Mouse (Mus musculus) megakaryocyte progenitor cell, adult 5-6 weeks (primary cell): ENCODE measurements around the gene Usp7. TPM values are rescaled to one million over a fixed set of nuclear protein-coding genes. Genes with fewer than 3 reads are reported as not detected.

ENCODE experiments used
- ATAC-seq: replicated peaks from 2 replicates; pipeline ENCODE4 v1.8.0; 2016; ENCODE audit warnings: mild to moderate bottlenecking, moderate TSS enrichment, inconsistent platforms; ENCODE audit not compliant: poor library complexity
- total RNA-seq, 2 experiments: library from RNA; stranded (forward) in 1 of 2; stranded (reverse) in 1 of 2; fragments of 157-497, 149-512 nt in 1 of 2; fragments of 200-1000 nt in 1 of 2; gene quantifications; 2 replicates each; pipeline versions ENCODE4 v1.2.3 to v1.2.4; 2015 to 2017

Usp7 gene
- total RNA-seq (2015) (153 and 167 TPM in 2 replicates), total RNA-seq (2017) (135 and 168 TPM in 2 replicates)

DNA sequence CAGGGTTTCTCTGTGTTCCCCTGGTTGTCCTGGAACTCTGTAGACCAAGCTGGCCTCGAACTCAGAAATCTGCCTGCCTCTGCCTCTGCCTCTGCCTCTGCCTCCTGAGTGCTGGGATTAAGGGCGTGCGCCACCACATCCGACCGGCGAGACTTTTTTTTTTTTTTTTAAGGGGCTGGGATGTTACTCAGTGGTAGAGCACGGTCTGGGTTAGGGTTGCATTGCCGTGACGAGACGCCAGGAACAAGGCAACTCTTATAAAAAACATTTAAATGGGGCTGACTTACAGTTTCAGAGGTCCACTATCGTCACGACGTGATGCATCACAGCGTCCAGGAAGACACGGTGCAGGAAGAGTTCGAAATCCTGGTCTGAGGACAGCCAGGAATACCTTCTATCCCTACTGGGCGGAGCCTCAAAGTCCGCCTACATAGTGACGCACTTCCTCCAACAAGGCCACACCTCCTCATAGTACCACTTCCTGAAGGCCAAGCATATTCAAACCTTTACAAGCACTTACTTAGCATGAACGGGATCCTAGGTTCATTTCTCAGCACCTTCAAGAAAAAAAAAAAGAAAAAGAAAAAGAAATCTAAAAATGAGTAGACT, at the start of gene Usp7:
TSS of gene Usp7 (minus strand) at position 360 of the 609 bp plus-strand sequence.
- ATAC-seq: 0 out of 2 replicates have a peak, but pooled peaks have one; percentile 26

DNA sequence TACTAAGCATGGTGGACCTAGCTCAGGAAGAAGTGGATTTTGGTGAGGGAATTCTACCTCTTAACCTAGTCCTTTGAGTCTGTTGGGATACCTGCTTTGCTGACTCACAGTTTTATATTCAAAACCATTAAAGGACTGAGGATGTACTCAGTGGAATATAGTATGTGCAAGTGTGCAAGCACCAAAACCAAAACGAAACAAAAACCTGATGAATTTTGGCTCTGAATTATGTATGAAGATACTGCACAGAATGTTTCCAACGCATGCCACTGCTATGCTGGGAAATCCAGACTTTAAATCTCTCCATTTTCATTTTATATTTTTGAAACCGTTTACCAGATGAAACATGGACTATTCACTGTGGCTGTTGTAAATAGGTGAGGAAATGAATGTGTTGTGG, 48.4 kb upstream of the Usp7 start:
- ATAC-seq: no peak

DNA sequence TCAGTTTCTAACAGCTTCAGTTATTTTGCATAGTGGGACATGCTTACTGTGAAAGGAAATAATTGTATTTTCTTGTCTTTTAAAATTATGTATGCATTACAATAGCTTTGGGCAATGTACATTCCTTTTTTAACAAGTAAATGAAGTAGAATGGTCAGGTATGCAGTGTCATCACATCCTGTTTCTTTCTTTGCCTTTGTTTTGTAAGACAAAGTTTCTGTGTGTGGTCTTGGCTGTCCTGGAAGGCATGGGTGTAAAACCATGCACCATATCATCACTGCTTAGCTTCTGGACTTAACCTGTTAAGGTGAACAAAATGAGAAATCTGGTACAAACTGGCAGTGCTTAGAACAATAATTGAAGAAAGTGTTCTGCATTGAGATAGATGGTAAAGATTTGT, 46.8 kb upstream of the Usp7 start:
- ATAC-seq: no peak

DNA sequence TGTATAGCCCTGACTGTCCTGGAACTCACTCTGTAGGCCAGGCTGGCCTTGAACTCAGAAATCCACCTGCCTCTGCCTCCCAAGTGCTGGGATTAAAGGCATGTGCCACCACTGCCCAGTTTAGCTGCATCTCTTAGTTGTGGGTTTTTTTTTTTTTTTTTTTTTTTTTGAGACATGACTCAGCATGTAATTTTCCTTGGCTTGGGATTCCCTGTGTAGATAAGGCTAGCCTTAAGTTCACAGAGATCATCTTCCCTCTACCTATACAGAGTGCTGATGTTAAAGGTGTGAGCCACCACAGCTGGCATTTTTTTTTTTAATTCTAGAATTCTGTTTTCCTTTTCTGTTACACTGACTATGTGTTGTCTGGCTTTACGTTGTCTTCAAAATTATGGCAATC, 45.5 kb upstream of the Usp7 start:
- no peak for ATAC-seq

DNA sequence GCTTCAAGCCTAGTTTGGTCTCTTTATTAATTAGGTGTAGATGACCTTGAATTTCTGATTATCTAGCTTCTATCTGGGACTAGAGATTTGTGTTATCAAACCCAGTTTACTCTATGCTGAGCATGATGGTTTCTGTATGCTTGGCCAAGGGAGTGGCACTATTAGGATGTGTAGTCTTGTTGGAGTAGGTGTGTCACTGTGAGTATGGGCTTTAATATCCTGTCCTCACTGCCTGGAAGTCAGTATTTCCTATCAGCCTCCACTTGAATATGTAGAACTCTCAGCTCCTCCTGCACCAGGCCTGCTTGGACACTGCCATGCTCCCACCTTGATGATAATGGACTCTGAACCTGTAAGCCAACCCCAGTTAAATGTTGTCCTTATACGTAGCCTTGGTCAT, 44.8 kb upstream of the Usp7 start:
- no peak for ATAC-seq

DNA sequence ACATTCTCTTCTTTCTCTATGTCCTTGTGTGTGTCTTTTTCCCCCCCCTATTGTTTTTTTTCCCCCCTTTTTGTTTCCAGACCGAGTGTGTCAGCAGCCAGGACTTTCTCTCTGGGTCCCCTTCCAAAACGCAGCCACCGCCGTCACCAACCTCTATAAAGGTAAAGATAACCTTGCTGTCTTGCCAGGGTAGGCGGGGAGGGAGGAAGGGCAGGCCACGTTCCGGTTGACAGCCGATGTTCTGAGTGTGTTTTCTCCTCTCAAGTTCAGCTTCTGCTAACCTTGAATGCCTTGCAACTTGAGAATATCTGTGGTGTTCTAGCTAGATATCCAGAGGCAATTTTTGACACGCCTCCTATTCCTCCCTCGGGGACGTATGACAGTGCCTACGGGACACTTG, 39.1 kb upstream of the Usp7 start:
- ATAC-seq: no peak

DNA sequence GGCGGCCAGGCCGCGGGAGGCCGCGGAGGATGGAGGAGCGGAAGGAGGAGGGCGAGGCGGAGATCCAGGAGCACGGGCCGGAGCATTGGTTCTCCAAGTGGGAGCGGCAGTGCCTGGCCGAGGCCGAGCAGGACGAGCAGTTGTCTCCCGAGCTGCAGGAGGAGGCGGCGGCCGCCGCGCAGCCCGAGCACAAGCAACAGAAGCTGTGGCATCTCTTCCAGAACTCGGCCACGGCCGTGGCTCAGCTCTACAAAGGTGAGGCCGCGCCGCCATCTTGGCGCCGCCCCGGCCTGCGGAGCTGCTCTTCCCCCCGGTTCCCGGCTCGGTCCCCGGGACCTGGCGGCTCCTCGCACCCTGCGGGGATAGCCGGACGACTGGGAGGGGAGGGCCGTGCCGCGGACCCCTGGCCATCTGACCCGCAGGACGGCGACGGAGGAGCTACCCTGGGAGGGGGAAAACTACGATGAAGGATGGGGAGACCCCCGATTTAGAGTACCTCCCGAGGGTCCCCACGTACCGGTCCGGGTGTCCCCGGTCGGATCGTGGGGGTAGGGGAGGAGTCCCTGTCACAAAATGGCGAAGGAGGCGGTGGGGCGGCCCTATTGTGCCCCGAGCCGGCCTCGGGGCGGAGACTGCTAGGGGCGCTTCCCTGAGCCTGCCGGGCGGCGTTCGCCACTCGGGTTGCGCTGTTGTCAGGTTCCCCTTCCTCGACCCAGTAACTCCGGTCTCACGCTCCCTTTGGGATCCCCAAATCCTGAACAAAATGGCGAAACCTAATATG, 38.5 kb upstream of the Usp7 start:
- ATAC-seq: peak; percentile 49

DNA sequence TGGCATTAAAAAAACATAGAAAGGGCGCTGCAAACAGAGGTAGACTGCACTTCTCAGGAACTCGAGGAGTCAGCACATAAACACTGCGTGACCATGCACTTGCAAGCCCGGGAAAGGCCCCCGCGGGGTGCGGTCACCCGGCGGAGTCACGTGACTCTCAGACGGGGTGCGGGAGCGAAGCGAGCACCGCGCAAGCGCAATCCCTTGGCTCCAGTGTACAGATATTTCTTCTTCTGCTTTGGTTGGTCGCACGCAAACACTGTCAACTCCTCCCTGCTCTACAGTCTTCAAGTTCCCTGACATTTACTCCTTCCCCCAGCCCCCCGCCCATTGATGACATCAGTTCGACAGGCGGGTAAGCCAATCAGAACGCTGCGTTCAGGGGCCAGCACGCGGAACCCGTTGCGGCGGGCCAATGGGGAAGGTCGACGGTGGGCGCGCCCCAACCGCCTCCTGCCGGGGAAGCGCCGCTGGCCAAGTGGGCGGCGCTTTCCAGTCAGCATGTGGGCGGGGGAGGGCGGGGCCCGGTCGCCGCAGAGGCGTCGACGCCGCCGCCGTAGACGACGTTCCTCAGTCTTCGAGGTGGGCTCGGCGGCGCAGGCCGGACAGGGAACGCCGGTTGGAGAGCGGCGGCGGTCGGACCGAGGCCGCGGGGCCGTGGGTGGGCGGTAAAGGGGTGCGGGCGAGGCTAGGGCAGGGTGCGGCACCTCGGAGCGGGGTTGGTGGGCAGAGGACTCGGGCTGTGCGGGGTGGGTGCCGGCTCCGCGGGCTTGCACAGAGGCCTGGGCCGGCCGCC, 37.7 kb upstream of the Usp7 start, which contains the start of gene 1810013L24Rik:
TSS of gene 1810013L24Rik (plus strand) at position 537 of the 796 bp plus-strand sequence.
- ATAC-seq: peak; percentile 88

DNA sequence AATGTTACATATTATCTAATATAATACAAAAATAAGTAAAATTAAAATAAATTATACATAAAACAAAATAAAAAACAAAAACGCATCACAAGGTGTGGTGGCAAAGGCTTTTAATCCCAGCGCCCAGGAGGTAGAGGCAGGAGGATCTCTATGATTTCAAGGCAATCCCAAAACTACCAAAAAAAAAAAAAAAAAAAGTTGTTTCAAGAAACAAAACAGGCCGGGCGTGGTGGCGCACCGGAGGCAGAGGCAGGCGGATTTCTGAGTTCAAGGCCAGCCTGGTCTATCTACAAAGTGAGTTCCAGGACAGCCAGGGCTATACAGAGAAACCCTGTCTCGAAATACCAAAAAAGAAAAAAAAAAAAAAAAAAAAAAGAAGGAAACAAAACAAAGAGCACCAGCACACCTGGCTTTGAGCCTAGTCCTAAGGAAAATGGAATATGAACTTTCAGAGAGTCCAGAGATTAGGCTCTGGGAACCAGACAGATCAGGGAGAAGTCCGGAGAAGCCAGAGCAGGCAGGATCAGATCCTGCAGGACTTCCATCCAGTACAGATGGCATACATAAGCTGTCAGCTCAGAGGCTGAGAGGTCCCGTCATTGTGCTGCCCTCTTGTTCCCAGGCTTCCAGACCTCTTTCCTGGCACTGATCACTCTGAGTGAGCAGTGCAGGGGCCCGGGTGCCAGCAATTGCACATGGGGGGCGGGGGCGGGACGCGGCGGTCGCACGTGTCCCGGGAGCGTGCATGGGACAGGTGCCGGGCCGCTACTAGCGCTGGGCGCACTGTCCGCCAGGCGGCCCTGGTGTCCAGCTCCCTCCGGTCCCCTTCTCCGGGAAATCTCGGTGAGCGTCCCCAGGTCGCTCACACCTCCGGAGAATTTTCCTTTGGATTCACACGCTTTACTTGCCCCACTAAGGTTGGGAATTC, 36.8 kb upstream of the Usp7 start:
- peak; percentile 45 for ATAC-seq

DNA sequence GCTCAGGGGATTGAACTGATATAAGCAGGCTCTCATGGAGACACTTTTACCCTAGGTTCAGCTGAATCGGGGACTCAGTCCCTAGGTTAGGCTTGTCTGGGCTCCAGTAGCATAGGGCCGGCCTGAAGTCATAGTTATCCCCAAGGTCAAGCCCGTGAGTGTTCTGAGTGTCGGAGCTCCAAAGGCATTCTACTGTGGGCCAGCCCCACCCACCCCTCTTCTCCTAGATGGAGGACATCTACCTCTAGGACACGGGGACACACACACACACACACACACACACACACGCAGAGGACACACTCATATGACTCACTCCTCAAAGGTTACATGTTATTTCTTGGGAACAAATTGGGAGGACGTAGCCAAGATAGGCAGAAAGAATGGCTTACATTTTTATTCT, 35.3 kb upstream of the Usp7 start:
- no peak for ATAC-seq

DNA sequence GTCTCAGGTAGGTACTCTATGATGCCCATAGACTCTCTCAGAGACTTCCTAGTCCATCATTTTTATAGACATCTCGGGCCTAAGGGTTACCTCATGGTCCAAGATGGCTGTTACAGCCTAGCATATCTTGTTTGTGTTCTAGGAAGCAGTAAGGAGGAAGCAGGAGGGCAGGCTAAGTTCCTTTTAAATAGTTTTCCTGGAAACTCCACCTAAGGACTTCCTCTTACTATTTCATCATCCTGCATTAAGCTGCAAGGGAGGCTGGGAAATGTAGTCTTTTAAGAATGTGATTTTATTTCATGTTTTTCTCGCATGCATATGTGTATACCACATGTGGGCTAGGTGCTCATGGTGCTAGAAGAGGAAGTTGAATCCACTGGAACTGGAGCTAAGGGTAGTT, 31.6 kb upstream of the Usp7 start:
- ATAC-seq: peak; percentile 95

DNA sequence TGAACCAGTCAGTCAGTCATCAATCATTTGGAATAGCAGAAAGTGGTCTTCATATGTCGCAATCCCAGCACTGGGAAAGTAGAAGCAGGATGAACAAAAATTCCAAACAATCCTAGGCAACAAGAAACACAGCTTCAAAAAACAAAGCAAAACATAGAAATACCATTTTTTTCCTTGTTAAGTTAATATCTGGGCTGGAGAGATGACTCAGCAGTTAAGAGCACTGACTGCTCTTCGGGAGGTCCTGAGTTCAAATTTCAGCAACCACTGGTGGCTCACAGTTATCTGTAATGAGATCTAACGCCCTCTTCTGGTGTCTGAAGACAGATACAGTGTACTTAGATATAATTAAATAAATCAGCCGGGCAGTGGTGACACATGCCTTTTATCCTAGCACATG, 30.5 kb upstream of the Usp7 start:
- ATAC-seq: no peak

DNA sequence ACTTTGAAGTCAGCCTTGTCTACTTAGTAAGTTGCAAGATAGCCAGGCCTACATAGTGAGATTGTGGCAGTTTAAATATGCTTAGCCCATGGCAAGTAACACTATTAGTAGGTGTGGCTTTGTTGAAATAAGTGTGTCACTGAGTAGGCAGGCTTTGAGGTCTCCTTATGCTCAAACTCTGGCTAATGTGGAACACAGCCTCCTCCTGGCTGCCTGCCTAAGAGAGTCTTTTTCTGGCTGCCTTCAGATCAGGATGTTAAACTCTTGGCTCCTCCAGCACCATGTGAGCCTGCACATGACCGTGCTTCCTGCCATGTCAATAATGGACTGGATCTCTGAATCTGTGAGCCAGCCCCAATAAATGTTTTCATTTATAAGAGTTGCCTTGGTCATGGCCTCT, 29.3 kb upstream of the Usp7 start:
- no peak for ATAC-seq

DNA sequence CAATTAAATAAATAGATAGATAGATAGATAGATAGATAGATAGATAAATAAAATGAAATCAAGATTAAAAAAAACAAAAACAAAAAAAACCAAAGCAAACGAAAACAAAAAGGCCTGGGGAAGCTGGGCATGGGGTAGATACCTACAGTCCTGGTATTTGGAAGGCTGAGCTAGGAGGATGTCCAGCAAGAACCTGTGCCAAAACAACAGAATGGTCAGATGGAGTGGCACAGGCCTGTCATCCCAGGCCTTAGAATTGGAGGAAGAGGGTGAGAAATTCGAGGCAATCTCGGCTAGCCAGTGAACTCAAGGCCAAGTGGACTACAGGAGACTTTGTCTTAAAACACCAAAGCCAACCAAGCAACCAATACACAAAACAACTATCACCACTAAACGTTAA, 25.8 kb upstream of the Usp7 start:
- no peak for ATAC-seq

DNA sequence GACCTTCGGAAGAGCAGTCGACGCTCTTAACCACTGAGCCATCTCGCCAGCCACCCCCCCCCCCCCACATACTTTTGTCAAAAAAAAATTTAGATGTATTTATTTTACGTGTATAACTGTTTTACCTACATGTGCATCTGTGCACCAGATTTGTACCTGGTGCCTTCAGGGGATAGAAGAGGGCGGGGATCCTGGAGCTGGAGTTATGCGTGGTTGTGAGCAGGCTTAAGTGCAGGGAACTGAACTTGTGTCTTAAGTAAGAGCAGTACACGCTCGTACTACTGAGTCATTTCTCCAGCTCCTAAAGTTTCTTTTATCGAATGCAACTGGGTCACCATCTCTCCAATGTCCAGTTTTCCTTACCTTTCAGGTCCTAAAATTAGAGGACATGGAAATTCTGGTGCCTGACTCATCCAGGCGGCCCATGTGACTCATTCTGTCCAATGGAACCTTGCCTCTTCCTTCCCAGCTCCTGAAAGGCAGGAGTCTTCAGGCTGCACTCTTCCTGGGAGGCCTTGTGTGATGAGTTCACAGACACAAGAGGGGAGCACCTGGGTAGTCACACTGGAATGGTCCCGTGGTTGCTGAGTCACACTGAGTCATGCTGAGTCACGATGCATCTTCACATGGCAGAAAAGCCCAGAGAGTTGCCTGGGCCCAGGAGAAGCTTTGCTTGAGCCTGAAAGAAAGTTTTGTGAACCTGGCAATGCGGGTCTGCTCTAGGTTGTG, 18.5 kb upstream of the Usp7 start:
- peak; percentile 67 for ATAC-seq

DNA sequence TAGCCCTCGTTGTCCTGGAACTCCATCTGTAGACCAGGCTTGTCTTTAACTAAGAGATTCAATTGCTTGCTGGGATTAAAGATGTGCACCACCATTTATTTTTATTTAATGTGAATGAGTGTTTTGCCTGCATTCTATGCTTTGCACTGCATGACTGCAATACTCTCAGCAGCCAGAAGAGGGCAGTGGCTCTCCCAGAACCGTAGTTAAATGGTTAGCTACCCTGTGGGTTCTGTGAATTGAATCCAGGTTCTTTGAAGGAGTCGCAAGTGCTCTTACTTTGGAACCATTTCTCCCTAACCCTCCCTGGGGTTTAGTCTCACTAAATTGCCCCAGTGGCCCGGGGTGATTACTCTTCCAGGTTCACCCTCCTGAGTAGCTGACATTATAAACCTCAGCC, 14.6 kb upstream of the Usp7 start:
- ATAC-seq: peak; percentile 82

DNA sequence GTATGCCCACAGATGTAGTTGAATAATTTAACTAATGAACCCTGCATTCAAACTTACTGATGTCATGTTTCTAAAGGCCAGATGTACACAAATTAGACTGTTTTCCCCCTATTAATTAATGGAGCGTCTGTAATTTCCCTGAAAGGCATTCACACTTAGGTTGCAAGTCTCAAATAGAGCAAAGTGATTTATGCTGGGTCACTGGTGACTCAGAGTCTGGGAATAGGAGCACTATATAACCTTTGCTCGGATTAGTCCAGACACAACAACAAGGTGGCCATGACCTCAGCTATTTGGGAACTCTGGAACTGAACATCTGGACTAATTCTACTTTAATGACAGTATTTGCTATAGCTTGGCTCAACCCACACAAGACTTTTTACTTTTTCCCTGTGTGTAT, 3.8 kb upstream of the Usp7 start:
- ATAC-seq: no peak

DNA sequence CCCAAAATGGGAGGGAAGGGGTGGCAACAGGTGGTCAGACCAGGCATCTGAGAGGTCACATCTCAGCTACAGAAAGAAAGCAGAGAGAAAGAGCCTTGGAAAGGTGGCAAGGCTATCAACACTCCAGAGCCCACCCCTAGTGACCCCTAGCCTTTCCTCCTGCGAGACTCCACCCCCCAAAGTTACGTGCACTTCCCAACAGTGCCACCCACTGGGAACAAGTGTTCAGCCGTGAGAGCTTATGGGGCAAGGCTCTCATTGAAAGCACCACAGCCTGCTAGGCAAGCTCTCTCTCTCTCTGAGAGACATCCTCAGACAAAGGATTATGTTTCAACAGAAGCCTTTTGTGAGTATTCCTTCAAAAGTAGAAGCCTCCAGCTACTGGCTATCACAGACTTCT, 2.8 kb upstream of the Usp7 start:
- peak; percentile 97 for ATAC-seq

DNA sequence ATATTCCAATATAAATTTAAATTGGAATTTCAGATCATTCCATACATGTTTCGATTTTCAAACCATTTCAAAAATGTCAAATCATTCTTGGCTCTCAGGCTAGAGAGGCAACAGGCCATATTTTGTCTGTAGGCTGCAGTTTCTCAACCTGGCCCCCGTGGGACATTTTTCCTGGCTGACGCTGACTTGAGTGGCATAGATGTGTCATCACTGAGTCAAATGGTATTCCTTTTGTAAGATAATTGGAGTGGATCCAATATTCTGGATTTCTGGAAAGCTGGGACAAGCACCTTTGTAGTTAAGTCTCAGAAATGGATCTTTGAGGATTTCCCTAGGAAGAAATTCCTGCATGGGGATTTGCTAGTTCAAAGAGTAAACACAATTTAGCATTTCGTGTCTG, 1.2 kb downstream of the Usp7 start:
- no peak for ATAC-seq

DNA sequence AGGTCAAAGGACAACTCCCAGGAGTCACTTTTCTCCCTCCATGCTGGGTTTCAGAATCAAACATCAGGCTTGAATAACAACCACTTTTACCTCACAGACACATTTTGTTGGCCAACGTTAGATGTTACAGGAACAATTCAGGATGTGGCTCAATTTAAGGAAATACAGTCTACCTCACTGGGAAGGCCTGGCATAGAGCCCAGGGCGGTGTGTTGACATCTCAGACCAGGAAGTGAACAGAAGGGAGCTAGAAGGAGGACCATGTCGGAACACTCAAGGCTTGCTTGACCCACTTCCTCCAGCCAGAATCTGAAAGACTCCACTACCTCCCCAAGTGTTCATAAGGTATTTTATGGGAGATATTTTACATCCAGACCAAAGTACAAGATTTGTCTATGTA, 7.4 kb downstream of the Usp7 start:
- peak; percentile 86 for ATAC-seq
